Mouse (Mus musculus) T-helper 17 cell (primary cell): ENCODE measurements around the gene Fgd5.
"Not testable (repeated sequence)": the region's sequence is repeated elsewhere in the genome, so short reads cannot be mapped to it uniquely, and the experiment has no call there.

Source experiments
- in situ Hi-C, 2 experiments: fragments of 300-600 bp; cut with MboI, MseI; formaldehyde crosslinking; loops; 1 replicate in 1 of 2; 2 replicates in 1 of 2; pipeline ENCODE4 v1.15.1; 2025; ENCODE audit warnings: high pct_unique_total_duplicates in 2 of 2

Fgd5 gene

DNA sequence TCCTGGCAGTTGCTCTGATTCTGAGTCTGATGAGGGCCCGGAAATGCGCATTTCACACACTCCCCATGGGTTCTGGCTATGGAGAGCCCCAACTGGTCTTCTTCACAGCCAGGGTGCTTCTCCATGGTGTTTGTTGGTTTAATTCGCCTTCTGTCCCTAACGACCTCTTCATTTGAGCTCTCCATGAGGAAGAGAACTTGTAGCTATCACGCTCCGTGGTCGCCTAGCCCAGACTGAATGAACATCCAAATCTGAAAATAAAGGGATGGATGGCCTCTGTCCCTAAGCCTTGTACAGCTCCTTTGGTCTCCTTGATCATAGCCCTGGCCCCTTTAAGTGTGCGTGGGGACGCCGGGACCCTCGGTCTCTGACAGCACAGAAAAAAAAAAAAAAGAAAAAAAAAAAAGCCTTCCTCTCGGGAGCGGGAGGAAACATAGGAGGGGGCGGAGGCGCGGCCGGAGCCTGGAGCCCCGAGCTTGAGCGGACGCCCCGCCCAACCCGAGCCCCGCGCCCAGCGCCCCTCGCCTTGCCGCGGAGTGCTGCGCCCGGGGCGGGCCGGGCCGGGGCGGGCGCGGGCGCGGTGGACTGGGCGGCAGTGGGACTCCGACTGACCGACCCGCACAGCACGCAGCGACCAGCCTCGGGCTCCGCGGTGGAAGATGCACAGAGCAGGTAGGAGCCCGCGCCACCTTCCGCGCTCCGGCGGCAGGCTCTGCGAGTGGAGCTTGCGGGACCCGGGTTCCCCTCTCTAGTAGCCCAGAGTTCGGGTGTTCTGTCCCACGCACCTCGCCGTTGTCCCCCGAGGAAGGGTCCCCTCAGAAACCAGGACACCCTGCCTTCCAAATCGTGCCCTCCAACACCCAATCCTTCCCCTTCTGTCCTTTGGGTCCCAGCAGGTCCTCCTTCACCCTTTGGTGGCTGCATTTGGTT, at the start of gene Fgd5:
Fgd5 (plus strand) TSS at position 508 of the 930 bp plus-strand sequence.
- in situ Hi-C loops, result no loop called here

DNA sequence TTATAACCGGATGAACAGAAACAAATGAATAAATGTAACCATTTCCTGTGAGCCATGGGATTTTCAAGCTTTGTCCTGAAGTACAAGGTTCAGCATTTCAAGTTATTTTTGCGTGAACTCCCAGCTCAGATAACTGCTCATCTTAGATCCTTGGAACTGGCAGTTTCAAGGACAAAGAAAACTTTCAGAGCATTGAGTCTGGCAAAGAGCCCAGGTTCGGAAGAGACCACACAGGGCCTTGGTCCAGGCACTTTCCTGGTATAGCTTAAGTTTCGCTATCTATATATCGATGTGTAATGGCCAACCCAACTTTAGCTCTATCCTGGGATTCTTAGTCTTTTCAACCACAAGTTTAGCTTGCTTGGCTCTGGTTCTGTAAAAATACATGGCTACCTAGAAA, 47.4 kb upstream of the Fgd5 start:
- in situ Hi-C loops, result no loop called here

DNA sequence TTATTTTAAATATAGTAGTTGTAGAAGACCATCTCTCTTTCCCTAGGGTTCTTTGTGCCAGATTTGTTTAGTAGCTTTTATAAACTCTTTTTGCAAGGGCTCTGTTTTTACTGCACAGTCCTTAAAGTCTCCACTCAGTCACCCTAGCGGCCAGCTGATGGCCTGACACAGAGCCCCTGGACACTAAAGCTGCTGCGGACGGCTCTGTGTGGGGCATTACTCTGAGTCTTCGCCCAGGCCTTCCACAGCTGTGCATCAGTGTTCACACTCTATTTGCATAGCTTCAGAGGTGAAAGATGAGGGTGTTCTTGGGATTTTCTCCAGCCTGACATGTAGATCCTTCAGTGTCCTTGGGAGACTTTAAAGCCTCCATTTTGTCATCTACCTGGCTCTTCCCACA, 40.2 kb upstream of the Fgd5 start:
- in situ Hi-C loops, result no loop called here

DNA sequence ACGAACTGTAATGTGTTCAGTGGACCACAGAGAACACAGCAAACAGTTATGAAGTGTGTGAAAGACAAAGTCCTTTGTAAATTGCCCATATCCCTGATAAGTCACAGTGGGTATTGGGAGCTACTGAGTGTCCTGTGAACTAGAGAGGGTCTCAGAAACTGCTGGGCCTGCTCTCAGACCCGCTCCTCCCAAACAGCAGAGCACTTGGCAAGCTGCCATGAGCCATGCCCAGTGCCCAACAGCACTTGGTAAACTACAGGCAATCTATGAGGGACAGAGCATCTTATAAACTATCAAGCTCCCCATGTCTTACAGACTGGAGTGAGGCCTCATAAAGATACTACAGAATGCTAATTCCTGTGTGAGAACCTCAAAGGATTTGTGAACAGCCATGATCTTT, 30.3 kb upstream of the Fgd5 start:
- in situ Hi-C loops, result no loop called here

DNA sequence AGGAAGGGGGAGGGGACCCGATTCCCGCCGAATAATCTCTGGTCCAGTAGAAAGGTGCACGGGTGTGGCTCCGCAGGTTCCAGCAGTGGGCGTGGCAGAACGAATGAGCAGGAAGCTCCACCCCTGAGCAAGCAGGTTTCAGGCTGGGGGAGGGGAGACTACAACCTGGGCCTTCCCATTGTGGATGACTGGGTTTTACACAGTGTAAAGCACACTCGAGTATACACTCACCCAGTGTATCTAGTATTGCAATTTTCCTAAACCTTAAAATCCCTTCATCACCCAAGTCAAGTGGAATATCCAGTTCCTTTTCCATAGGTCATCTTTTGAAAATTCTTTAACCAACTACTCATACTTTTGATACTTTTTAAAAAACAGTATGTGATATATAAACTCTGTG, 20.7 kb upstream of the Fgd5 start:
- in situ Hi-C loops, result not testable (repeated sequence)

DNA sequence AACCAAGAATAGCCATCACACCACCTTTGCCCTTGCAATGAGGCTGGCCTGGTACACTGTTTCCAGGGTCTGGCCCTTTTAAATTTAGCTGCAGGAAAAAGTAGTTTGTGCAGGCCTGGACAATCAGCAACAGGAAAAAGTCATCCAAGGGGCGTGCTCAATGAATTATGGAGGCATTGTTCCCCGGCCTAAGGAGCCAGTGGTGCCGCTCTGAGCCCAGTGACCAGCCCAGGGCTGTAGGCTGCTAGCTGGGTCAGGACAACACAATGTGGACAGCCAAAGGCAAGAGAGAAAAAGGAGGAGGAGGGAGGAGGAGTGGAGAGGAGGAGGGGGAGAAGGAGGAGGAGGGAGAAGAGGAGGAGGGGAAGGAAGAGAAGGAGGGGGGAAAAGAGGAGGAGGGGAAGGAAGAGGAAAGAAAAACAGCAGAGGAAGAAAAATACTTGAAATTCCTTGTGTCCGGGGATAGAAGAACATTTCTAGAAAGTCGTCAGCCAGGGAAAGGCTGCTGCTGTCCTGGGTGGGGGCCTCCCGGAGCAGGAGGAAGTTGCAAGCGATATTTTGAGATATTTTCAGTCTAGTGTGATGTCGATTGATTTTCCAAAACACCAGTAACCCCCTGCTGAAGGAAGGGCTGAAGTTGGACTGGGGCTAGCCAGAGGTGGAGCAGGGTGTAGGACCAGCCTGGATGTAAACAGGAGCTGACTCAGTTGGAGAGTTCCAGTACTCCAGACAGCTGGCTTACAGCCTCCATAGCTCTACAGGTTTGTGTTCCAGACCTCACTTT, 18.5 kb upstream of the Fgd5 start:
- in situ Hi-C loops, result no loop called here

DNA sequence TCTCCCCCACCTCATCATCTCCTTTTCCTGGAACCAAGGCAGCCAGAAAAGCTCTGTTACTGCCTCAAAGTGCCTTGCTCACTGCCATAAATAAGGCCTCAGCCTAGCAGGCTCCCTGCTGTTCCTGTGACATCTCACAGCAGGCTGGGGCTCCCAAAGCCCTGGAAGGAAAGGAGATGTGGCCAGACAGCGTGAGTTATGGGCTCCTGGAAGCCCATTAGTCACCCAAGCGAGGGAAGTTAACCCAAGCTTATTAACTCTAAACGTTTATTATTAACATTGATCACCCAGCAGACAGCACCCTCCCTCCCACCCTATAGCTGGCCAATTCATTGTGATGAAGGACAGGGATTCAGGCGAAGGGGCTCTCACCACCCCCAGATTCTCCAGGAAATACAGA, 15.2 kb upstream of the Fgd5 start:
- in situ Hi-C loops, result no loop called here

DNA sequence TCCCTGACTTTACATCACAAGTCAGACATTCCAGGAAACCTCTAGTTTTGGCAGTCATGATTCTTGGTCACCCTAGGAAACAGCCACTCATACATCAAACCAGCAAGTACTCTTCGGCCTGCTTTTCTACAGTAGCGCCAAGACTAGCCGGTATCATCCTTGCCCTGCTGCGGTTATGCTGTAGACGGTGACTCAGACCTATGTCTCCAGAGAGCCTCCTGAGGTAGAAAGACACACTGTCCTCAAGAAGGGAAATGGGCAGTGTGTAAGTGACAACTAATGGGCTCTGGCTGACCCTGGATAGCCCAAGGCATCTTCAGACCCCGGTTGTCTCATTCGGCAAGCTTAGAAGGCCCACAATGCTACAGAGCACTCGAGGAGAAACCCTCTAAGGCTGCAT, 13.6 kb upstream of the Fgd5 start:
- in situ Hi-C loops, result no loop called here

DNA sequence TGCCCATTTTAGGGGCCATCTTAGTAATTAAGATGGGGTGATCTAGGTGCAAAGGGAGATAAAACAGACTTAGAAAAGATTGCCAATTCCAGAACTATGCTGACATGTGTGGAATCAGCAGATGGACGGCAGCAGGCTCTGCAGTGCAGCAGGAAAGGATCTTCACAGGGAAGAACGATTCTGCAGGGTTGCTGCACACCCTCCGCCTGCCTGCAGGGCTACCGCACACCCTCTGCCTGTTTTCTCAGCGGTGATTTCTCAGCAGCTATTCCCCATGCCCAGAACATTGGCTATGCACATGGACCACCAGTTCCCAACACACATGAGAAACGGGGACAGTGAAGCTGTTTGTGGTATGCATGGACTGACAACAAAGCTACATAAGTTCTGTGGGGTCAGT, 12.7 kb upstream of the Fgd5 start:
- in situ Hi-C loops, result no loop called here

DNA sequence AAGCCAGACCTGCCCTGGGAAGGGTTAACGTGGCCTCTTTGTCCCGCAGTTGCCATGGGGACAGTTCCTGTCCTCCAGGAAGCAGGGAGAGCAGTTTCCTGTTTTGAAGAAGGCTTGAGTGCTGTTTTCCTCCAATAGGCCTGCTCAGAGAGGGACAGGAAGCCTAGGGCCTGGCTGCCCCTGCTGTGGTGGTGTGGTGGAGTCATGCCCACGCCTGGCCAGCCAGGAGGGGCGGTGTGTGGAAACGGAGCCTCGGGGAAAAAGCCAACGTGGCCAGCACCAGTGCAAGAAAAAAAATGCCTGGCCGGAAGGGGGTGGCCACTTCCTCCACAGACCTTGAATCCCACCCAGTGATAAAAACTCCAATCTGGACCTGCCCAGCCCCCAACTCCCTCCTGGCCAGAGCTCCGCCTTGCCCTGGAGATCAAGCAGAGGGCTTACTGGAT, 6.5 kb upstream of the Fgd5 start:
- in situ Hi-C loops, result no loop called here

DNA sequence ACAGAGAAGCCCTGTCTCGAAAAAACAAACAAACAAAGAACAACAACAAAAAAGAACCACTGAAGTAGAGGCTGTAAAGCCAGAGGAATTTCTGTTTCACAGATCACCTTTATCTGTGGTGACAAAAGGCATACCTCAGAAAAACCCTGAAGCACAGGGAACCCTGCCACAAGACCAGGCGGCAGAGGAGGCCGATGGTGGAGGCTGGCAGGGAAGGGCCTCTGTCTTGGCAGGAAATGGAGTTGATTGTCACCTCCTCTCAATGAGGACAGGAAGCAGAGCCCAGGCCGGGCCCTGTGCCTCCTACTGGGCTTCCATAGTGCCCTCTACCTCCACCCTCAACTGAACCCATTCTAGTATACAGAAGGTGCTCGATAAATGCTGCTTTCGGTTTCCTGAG, 4.7 kb upstream of the Fgd5 start:
- in situ Hi-C loops, result no loop called here

DNA sequence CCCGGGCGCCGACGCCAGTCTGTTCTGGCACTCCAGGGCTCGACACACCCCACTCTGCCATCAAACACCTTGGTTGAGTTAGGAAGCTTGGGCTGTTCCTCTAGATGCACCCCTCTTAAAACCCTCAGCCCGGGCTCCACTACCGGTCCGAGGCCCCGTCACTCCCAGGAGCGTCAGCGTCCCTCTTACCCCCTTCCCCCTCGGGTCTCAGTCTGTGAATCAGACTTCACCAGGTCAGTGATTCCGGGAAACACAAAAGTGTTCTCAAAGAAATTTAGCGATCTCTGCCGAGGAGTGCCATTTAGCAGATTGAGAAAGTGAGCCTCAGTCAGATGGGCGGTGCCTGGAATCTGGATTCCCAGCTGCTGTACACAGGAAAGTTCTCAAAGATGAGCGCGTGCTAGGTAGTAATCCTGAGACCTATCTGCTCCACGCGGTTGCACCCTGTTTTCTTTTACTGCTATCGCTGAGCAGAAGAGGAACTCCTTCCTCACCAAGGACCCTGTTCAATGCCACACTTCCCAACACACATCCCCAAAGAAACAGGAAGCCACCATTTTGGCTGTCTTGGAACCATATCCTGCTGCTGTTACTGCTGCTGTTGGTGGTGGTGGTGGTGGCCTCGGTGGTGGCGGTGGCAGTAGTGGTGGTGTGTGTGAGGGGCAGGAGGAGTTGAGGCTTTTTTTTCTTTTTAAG, 771 bp downstream of the Fgd5 start:
- in situ Hi-C loops, result no loop called here

DNA sequence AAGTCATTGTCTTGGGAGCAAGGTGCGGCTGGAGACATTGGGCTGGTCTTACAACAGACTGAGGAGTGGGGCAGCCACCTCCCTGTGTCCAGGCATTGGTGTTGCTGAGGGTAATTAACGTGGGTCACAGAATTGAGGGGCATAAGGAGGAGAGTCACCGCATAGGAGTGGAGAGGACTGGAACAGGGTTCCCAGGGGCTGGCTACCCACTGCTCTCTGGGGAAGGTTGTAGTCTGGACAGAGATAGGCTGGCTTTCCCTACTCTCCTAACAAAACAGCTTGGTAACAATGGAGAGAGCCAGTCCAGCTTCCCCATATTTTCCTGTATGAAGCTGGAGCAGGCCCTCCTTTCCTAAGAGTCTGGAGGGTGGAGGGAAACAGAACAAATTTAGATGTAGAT, 1.3 kb downstream of the Fgd5 start:
- in situ Hi-C loops, result no loop called here

DNA sequence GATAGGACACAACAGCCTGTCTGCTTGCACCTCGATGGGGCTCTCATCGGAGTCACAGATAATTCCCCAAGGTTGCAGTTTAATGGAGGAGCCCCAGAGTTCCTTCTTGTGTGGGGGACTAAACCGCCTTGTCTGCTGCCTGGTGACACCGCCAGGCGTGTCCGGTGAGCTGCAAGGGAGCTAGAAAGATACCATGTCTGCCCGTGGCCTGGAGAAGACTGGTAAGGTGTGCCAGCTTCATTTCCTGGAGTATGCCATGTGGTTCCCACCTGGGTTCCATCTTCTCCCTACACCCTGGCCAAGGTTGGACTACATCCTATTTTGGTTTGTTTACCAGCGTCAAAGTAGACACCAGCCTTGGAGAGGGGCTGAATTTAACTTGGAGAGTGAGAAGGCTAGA, 11.4 kb downstream of the Fgd5 start:
- in situ Hi-C loops, result no loop called here

DNA sequence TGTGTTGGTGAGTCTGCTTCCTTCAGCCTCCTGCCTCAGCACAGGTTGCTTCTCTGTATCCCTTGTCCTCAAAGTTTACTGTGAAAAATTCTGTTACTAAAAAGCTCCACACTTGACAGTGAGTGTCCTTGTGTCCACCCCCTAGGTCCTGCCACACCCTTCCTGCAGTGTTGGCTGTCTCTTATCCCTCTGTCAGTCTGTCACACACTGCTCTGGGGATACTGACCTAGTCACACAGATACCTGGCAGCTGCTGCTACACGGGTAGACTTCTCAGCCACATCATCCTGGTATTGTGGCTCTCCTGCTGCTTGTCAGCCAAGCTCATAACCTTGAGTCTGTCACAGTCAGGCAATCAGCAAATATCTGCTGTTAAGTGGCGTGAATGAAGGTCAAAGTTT, 14.1 kb downstream of the Fgd5 start:
- in situ Hi-C loops, result no loop called here

DNA sequence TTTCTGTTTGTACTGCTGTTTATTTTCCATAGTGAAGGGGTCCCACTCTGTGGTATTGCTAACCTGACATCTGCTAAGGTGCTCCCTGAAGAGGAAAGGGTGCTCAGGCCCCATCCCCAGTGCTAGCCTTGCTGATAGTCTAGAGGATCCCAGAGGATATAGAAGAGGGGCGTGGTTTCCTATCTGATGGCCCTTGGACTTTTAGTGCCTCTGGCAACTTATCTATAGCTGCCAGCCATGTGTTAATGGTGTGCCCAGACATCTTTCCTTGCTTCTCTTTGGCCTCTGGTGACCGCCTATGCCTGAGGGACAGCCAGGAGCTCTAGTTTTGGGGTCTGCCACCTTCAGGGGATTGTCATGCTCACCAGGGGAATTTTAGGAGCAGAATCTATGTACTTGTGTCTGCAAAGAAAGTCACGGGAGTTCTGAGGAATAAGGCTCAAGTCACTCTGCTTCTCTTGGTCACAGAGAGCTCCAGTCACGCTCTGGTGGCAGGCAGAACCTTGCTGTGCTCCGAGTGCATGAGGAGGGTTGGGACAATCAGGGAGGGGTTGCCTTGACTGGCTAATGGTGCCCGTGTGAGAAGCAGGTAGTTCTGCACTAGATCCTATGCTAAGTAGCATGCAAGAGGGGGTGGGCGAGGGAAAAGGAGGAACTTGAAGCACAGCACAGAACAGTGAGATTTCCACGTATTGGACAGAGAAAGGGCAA, 15.3 kb downstream of the Fgd5 start:
- in situ Hi-C loops, result no loop called here

DNA sequence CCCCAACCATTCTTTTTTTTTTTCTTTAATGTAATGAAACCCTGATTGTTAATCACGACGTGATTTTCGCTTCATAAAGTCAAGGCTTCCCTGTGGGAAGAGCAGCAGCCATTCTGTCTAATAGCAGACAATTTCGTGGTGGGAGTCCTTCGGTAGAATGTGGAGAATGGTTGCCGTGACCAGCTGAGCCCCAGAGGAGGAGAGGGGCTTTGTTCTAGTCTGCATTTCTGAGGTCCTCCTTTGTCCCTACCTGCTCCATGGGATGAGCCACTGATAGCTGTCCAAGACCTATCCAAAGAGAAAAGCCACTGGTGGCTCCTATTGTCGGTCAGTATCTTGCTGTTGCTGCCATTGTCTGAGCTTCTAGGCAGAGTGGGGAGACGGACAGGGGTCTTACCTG, 17.4 kb downstream of the Fgd5 start:
- in situ Hi-C loops, result no loop called here

DNA sequence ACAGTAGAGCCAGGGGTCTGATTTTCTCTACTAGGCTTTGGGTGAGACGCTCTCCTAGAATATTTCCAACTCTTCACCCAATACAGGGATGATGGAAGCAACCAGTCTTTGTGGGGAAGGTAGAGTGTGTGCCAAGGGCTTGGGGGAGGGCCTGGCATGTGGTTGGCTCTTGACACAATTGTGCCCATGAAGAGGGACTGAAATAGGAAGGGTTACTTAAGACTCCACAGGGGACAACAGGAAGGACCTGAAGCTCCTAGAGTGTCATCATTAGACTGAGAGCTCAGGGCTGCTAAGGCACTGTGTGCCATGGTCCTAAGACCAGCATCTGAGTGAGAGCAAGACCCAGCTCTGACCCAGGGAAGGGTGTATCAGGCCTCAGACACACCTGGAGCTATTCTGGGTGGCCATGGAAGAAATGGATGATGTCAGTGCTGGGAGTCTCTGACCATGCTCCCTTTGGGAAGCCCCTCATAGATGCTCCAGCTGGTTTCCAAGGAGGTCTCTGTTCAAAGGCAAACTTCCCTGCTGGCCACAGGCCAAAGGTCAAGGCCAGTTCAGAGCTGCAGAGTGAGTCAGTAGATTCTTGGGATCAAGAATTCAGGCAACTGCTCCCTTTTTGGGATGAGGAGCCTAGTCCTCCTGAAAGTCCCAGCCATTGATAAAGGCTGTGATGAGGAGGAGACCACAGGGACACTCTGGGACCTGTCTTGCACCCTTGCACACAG, 24.0 kb downstream of the Fgd5 start:
- in situ Hi-C loops, result no loop called here

DNA sequence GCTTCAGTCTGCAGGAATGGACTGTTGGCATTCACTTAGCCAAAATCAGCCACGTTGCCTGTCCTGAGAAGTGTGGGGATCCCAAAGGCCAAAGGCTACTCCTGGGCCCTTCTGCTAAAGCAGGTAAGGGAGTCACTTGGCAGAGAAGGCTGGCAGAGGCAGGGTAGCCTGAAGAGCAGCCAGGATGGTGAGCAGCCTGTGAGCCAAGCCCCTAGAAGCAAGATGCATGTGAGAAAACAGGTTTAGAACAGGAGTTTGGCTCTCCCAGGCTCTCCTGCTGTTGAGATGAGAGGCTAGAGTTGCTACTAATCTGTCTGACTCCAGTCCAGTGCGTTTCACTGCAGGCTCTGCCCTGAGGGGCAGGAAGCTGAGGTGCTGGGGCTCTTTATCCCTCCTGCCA, 25.0 kb downstream of the Fgd5 start:
- in situ Hi-C loops, result no loop called here

DNA sequence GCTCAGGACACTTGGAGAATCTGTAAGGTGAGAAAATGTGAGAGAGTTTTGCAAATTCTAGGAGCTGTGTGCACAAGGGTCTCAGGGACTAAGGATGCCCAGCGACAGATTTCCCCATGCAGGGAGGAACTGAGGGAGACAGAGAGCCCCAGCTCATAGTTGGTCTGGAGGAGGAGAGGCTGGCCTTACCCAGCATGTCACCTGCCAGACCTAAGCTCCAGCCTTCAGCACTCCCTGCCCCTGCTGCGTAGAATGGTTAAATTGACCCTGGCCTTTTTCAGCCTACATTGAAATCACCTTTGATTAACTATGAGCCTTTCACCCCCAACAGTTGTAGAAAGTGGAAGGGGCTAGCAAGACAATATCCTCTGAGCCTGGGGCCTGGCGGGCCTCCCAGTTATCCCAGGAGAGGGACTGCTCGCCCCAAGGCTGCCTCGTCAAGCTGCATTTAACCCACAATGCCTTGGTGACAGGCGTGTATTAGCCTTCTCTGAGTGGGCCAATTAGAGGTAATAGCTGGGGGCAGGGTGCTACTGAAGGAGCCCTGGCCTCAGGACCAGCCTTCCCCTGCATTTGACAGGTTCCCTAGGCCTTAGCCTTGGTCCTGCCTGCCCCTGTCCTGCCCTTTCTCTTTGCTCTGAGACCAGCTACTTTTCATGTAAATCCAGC, 25.6 kb downstream of the Fgd5 start:
- in situ Hi-C loops, result no loop called here
